ENCODE assay signal across 18 mouse cellular contexts in the genomic region with DNA sequence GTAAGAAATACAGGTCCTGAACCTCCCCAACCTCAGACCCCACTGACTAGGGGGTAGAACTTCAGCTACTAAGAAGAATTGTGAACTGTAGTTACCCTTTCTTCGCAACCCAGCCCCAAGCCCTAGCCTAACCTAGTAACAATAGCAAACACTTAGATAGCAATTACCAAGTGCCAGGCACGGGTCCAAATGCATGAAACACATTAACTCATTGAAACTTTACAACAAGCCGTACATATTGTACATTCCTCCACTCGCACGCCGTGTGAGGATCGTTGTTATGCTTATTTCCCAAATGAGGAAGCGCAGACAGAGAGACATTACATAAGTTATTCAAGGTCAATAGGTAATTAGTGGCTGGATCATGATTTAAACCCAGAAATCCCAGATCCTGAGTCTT.
A peak's percentile ranks its signal among the peaks of the same experiment; 100 is the strongest.
DNase-seq lines count a peak whose midpoint lies in the region; ATAC-seq and TF ChIP-seq lines count a peak whose summit lies in the region.
"Had no signal": no experiment of that assay in that cellular context is flagged by ENCODE, and none has a peak within 500 bp of the region (broad histone marks: within the 10 kb centered on the region; RNA-seq: fewer than 3 reads in every experiment).

No protein-coding gene starts in this region.

- H3K9ac ChIP-seq in heart, postnatal 0 days (replicated peaks; ENCODE audit: low read depth, low read length) = no peak overlapping the region
- H3K9ac ChIP-seq in lung, embryonic 14.5 days = no peak overlapping the region
- H3K9ac ChIP-seq: midbrain, embryonic 15.5 days; neural tube, embryonic 12.5 days had no signal

- no peaks in the 10 kb centered on the region for H3K4me1 ChIP-seq in heart, postnatal 0 days (ENCODE audit: control insufficient read depth, insufficient read depth)
- no peaks in the 10 kb centered on the region for H3K4me1 ChIP-seq in lung, embryonic 14.5 days (ENCODE audit: insufficient read depth)
- H3K4me1 ChIP-seq: midbrain, embryonic 15.5 days; neural tube, embryonic 12.5 days had no signal

- no peak overlapping the region for H3K4me3 ChIP-seq in heart, postnatal 0 days (ENCODE audit: low read depth, low read length)
- no peak overlapping the region for H3K4me3 ChIP-seq in lung, embryonic 14.5 days (ENCODE audit: low read depth, low read length)
- H3K4me3 ChIP-seq: heart, adult 2 months; midbrain, embryonic 15.5 days; neural tube, embryonic 12.5 days had no signal

- H3K36me3 ChIP-seq in heart, postnatal 0 days (replicated peaks; ENCODE audit: control insufficient read depth, insufficient read depth, low read length) = no peaks in the 10 kb centered on the region
- H3K36me3 ChIP-seq in lung, embryonic 14.5 days (ENCODE audit: insufficient read depth) = no peaks in the 10 kb centered on the region
- H3K36me3 ChIP-seq: midbrain, embryonic 15.5 days; neural tube, embryonic 12.5 days had no signal

- peak; percentile 35 for DNase-seq in heart, postnatal 0 days (ENCODE audit: low spot score)
- no peak for DNase-seq in heart, adult 9 months (ENCODE audit: low spot score in 2 of 2)
- peak; percentile 28 for DNase-seq in lung, embryonic 14.5 days
- no peak for DNase-seq in lung, postnatal 25 days (ENCODE audit: low spot score)
- peak; percentile 63 for DNase-seq in ZHBTc4 (ENCODE audit: low read depth, low spot score)
- DNase-seq in MN1 (ENCODE audit: low spot score) = no peak
- no peak for DNase-seq in cerebellum, adult 11 months
- DNase-seq: adrenal gland, postnatal 14 days; cerebellum, adult 9-10 months; gastrocnemius, postnatal 36 days; heart, adult 2 months; right cerebral cortex, postnatal 14 days; thymus, adult 2 months; thymus, postnatal 4 days had no signal

- no peak for TF ChIP-seq EP300 in heart, postnatal 0 days (IDR thresholded peaks at IDR 0.05; ENCODE audit: low read depth)

- TF ChIP-seq CTCF in heart, postnatal 0 days (IDR thresholded peaks at IDR 0.05; ENCODE audit: low read depth) = no peak
- no peak for TF ChIP-seq CTCF in lung, embryonic 14.5 days (IDR thresholded peaks at IDR 0.05; ENCODE audit: low read depth)

- no peak overlapping the region for H3K27ac ChIP-seq in heart, postnatal 0 days (ENCODE audit: low read depth)
- H3K27ac ChIP-seq in lung, embryonic 14.5 days (ENCODE audit: low read depth) = no peak overlapping the region
- H3K27ac ChIP-seq: heart, adult 2 months; hindbrain, postnatal 0 days; midbrain, embryonic 15.5 days; neural tube, embryonic 12.5 days had no signal

- no peak overlapping the region for H3K4me2 ChIP-seq in heart, postnatal 0 days (ENCODE audit: low read depth, low read length)
- no peak overlapping the region for H3K4me2 ChIP-seq in lung, embryonic 14.5 days
- H3K4me2 ChIP-seq: midbrain, embryonic 15.5 days; neural tube, embryonic 12.5 days had no signal

- ATAC-seq in heart, postnatal 0 days (ENCODE audit: insufficient read depth, low read depth) = no peak
- no peak for ATAC-seq in lung, embryonic 14.5 days (ENCODE audit: insufficient read depth)
- ATAC-seq: hindbrain, postnatal 0 days; intestine, embryonic 16.5 days; midbrain, embryonic 15.5 days had no signal

- no peaks in the 10 kb centered on the region for H3K9me3 ChIP-seq in heart, postnatal 0 days (replicated peaks; ENCODE audit: control insufficient read depth, low read length)
- no peaks in the 10 kb centered on the region for H3K9me3 ChIP-seq in lung, embryonic 14.5 days (ENCODE audit: low read depth, low read length)
- H3K9me3 ChIP-seq: midbrain, embryonic 15.5 days; neural tube, embryonic 12.5 days had no signal

- H3K27me3 ChIP-seq in heart, postnatal 0 days (ENCODE audit: control insufficient read depth, insufficient read depth, low read length) = no peaks in the 10 kb centered on the region
- H3K27me3 ChIP-seq in lung, embryonic 14.5 days (ENCODE audit: insufficient read depth, low read length) = no peaks in the 10 kb centered on the region
- H3K27me3 ChIP-seq: midbrain, embryonic 15.5 days; neural tube, embryonic 12.5 days had no signal

- WGBS in heart, postnatal 0 days = 54% methylated on average over 8 of the region's 8 CpGs
- 52% methylated on average over 8 of the region's 8 CpGs for WGBS in lung, embryonic 14.5 days

Comparison
In these comparisons a context has a peak if more than half of its experiments do, and no peak if none do; other contexts are left out.
1. DNase-seq: peak in heart, postnatal 0 days (single experiment), lung, embryonic 14.5 days (single experiment) and ZHBTc4 (single experiment); none in heart, adult 9 months (0 of 2), lung, postnatal 25 days (single experiment), MN1 (single experiment) and cerebellum, adult 11 months (single experiment).